Mouse (Mus musculus) neural tube, embryonic 15.5 days (tissue): Measurements from ENCODE around the gene Ttll5. TPM values are rescaled to one million over a fixed set of nuclear protein-coding genes. Genes with fewer than 3 reads are reported as not detected.

ENCODE experiments used
- ATAC-seq: fragments of 200-750 bp; cut with Nextera tagmentation; 2 replicates; pipeline ENCODE4 v1.8.0; 2017; ENCODE audit warnings: mild to moderate bottlenecking, moderate TSS enrichment, moderate library complexity; ENCODE audit not compliant: low FRiP score
- H3K27ac ChIP-seq: fragments of 300-500 bp; sonication (generic); replicated peaks from 2 replicates; pipeline ENCODE4 v1.5.1; 2015; ENCODE audit warnings: mild to moderate bottlenecking, inconsistent platforms
- H3K27me3 ChIP-seq: fragments of 300-500 bp; sonication (generic); replicated peaks from 2 replicates; pipeline ENCODE4 v1.6.1; 2015; ENCODE audit warnings: inconsistent platforms
- H3K36me3 ChIP-seq: fragments of 300-500 bp; sonication (generic); 2 replicates; pipeline ENCODE4 v1.6.1; 2015; ENCODE audit warnings: inconsistent platforms
- H3K4me1 ChIP-seq: fragments of 300-500 bp; sonication (generic); 2 replicates; pipeline ENCODE4 v1.6.1; 2015; ENCODE audit warnings: inconsistent platforms
- H3K4me2 ChIP-seq: fragments of 300-500 bp; sonication (generic); 2 replicates; pipeline ENCODE4 v1.6.1; 2015; ENCODE audit warnings: inconsistent platforms, mild to moderate bottlenecking, moderate library complexity
- H3K4me3 ChIP-seq: fragments of 300-500 bp; sonication (generic); replicated peaks from 2 replicates; pipeline ENCODE4 v1.5.1; 2015; ENCODE audit warnings: mild to moderate bottlenecking, inconsistent platforms
- H3K9ac ChIP-seq: fragments of 300-500 bp; sonication (generic); replicated peaks from 2 replicates; pipeline ENCODE4 v1.6.1; 2015; ENCODE audit warnings: mild to moderate bottlenecking, inconsistent platforms
- H3K9me3 ChIP-seq: fragments of 300-500 bp; sonication (generic); replicated peaks from 2 replicates; pipeline ENCODE4 v1.6.1; 2016; ENCODE audit warnings: inconsistent platforms
- WGBS: fragments of 180-500 bp; shearing (Covaris S2); methylation state at CpG from one replicate; pipeline ENCODE4 v1.1.7; 2015; ENCODE audit warnings: mixed read lengths; 5-methylcytosine and 5-hydroxymethylcytosine counted together
- polyA plus RNA-seq: library from polyadenylated mRNA; unstranded; fragments of >200 nt; fragmentation: Nextera tagmentation; extraction: Ambion mirVana; gene quantifications from 2 replicates; pipeline ENCODE4 v1.2.1, GENCODE M21; 2015

The Ttll5 gene
- polyA plus RNA-seq, 1 experiment from 2014 or later: 10.7 TPM

- Histone ChIP-seq H3K9me3 (no peaks in the 10 kb centered on the region), H3K36me3 (no peaks in the 10 kb centered on the region), H3K4me3 (no peak overlapping the region), H3K4me2 (no peak overlapping the region), H3K27me3 (no peaks in the 10 kb centered on the region), H3K27ac (no peak overlapping the region), H3K9ac (no peak overlapping the region), H3K4me1 (peaks cover 18% of the 10 kb centered on the region)
- 80% methylated on average over 9 of the region's 10 CpGs for WGBS
- ATAC-seq: no peak
Measured at GRCm38 (mm10) chr12:86105546-86105945, 281.1 kb downstream of the Ttll5 start.

DNA sequence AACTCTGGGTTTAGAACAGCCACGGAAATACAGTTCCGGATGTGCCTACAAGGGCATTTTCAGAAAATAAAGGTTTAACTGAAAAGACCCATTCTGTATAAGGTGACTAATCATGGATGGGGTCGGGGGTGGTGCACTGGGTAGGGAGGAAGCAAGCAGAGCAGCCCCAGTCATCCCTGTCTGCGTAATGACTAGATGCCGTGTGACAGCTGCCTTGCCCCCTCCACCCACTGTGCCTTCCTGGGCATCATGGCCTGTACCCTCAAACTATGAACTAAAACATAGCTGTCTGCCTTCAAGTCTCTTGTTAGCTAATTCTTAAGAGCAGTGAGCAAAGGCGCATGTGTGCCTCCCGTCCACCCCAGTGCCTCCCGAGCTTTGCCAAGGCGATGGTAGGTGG, 281.6 kb downstream of the Ttll5 start:
- no peak overlapping the region for H3K9ac ChIP-seq
- no peak overlapping the region for H3K27ac ChIP-seq
- WGBS: 91% methylated on average over 9 of the region's 9 CpGs
- H3K4me1 ChIP-seq: peaks cover 18% of the 10 kb centered on the region
- no peaks in the 10 kb centered on the region for H3K9me3 ChIP-seq
- H3K4me2 ChIP-seq: no peak overlapping the region
- no peaks in the 10 kb centered on the region for H3K27me3 ChIP-seq
- H3K36me3 ChIP-seq: no peaks in the 10 kb centered on the region
- ATAC-seq: no peak
- H3K4me3 ChIP-seq: no peak overlapping the region

DNA sequence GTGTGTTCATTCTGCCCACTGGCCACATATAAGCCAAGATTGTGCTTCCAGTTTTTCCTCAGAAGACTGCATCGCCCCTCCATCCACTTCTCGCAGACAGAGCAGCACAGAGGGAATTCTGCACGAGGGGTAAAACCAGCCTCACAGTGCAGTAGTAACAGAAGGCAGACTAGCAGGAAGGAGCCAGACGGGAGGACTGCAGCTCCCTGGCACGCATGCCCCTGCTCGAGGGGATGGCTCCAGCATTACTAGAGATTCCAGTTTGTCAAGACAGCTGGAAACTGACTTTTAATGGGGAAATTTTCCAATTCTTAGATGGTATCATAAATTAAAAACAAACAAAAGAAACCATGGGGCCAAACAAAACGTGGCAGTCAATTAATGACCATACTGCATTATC, 283.2 kb downstream of the Ttll5 start:
- ATAC-seq: no peak
- Histone ChIP-seq H3K36me3 (no peaks in the 10 kb centered on the region), H3K9ac (no peak overlapping the region), H3K9me3 (no peaks in the 10 kb centered on the region), H3K4me3 (no peak overlapping the region), H3K4me1 (peaks cover 17% of the 10 kb centered on the region), H3K27ac (no peak overlapping the region), H3K27me3 (no peaks in the 10 kb centered on the region), H3K4me2 (no peak overlapping the region)
- 68% methylated on average over 7 of the region's 7 CpGs for WGBS

- Histone ChIP-seq H3K4me3 (no peak overlapping the region), H3K27me3 (no peaks in the 10 kb centered on the region), H3K9ac (no peak overlapping the region), H3K9me3 (no peaks in the 10 kb centered on the region), H3K27ac (no peak overlapping the region), H3K4me1 (no peaks in the 10 kb centered on the region), H3K36me3 (no peaks in the 10 kb centered on the region), H3K4me2 (no peak overlapping the region)
- 92% methylated on average over 4 of the region's 4 CpGs for WGBS
- ATAC-seq: no peak
Measured at GRCm38 (mm10) chr12:86109531-86109930, 285.1 kb downstream of the Ttll5 start.

DNA sequence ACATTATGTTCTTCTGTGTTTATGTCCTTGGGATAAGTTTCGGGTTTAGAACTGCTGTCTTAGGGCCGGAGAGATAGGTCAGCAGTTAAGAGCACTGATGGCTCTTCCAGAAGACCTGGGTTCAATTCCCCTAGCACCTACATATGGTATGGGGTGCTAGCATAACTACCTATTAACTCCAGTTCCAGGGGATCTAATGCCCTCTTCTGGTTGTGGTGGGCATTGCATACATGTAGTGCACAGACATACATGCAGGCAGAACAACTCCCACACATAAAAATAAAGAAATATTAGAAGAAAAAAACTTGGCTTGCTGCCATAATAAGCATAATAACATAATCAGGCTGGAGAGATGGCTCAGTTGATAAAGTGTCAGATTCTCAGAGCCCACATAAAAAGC, 286.2 kb downstream of the Ttll5 start:
- Histone ChIP-seq H3K36me3 (no peaks in the 10 kb centered on the region), H3K9me3 (no peaks in the 10 kb centered on the region), H3K4me2 (no peak overlapping the region), H3K4me3 (no peak overlapping the region), H3K9ac (no peak overlapping the region), H3K27me3 (no peaks in the 10 kb centered on the region), H3K4me1 (no peaks in the 10 kb centered on the region), H3K27ac (no peak overlapping the region)
- 92% methylated on average over 2 of the region's 2 CpGs for whole genome bisulfite sequencing
- no peak for ATAC-seq

Other genes starting within 250 kb of the Ttll5 start
- 0.68 and 0.69 TPM in 2 replicates for gene Jdp2, start 225.6 kb upstream of the Ttll5 start, polyA plus RNA-seq
- gene Batf, start 138.0 kb upstream of the Ttll5 start, polyA plus RNA-seq: 0.44 and 2.9 TPM in 2 replicates
- 5.4 and 5.6 TPM in 2 replicates for gene Flvcr2, start 78.1 kb upstream of the Ttll5 start, polyA plus RNA-seq
- 109 and 110 TPM in 2 replicates for gene Erg28, start 109 bp upstream of the Ttll5 start, polyA plus RNA-seq